ENCODE assay signal across 8 mouse cellular contexts in genomic region chr17:51832421-51832875, GRCm38 (mm10). TPM values are rescaled to one million over a fixed set of nuclear protein-coding genes. Genes with fewer than 3 reads are reported as not detected.
DNase-seq lines count a peak whose midpoint lies in the region; ATAC-seq and TF ChIP-seq lines count a peak whose summit lies in the region.

No protein-coding gene starts in this region.

- peak overlapping the region; percentile 79 for H3K9ac ChIP-seq in forebrain, embryonic 13.5 days
- peak overlapping the region; percentile 40 for H3K9ac ChIP-seq in intestine, postnatal 0 days (ENCODE audit: low read depth, low read length)

- peaks cover 75% of the 10 kb centered on the region for H3K27me3 ChIP-seq in erythroblast, embryonic 14.5 days (ENCODE audit: control insufficient read depth)
- peaks cover 38% of the 10 kb centered on the region for H3K27me3 ChIP-seq in forebrain, embryonic 13.5 days
- peaks cover 59% of the 10 kb centered on the region for H3K27me3 ChIP-seq in intestine, postnatal 0 days (replicated peaks; ENCODE audit: control insufficient read depth, insufficient read depth, low read length)

- DNase-seq in ES-CJ7 (ENCODE audit: low read depth, low spot score) = peak; percentile 40
- DNase-seq in lung, postnatal 10 days = peak; percentile 28
- peak; percentile 65 for DNase-seq in retina, postnatal 1 day
- no peak for DNase-seq in gastrocnemius, postnatal 10 days

- H3K27ac ChIP-seq in forebrain, embryonic 13.5 days = no peak overlapping the region
- no peak overlapping the region for H3K27ac ChIP-seq in intestine, postnatal 0 days (ENCODE audit: low read depth, low read length)

- peak overlapping the region; percentile 99 for H3K4me2 ChIP-seq in forebrain, embryonic 13.5 days
- H3K4me2 ChIP-seq in intestine, postnatal 0 days (replicated peaks; ENCODE audit: low read depth) = peak overlapping the region; percentile 99

- H3K4me3 ChIP-seq in erythroblast, embryonic 14.5 days (replicated peaks) = peak overlapping the region; percentile 35
- H3K4me3 ChIP-seq in forebrain, embryonic 13.5 days = peak overlapping the region; percentile 74
- peak overlapping the region; percentile 77 for H3K4me3 ChIP-seq in intestine, postnatal 0 days (ENCODE audit: low read depth, low read length)

- no peaks in the 10 kb centered on the region for H3K36me3 ChIP-seq in erythroblast, embryonic 14.5 days (ENCODE audit: control insufficient read depth)
- no peaks in the 10 kb centered on the region for H3K36me3 ChIP-seq in forebrain, embryonic 13.5 days (ENCODE audit: poor library complexity, severe bottlenecking)
- H3K36me3 ChIP-seq in intestine, postnatal 0 days (ENCODE audit: control insufficient read depth, insufficient read depth) = no peaks in the 10 kb centered on the region

- TF ChIP-seq CTCF in intestine, postnatal 0 days (IDR thresholded peaks at IDR 0.05; ENCODE audit: low read depth) = no peak

- H3K4me1 ChIP-seq in erythroblast, embryonic 14.5 days (ENCODE audit: control insufficient read depth) = no peaks in the 10 kb centered on the region; the same call in 1 of the 2 replicates
- peaks cover 22% of the 10 kb centered on the region for H3K4me1 ChIP-seq in forebrain, embryonic 13.5 days
- H3K4me1 ChIP-seq in intestine, postnatal 0 days (replicated peaks; ENCODE audit: control insufficient read depth, insufficient read depth, low read length) = no peaks in the 10 kb centered on the region

- ATAC-seq in erythroblast, adult 5-6 weeks (replicated peaks; ENCODE audit: low FRiP score, poor library complexity, severe bottlenecking) = no peak
- peak; percentile 82 for ATAC-seq in forebrain, embryonic 13.5 days
- ATAC-seq in intestine, postnatal 0 days = peak; percentile 59; the same call in 1 of the 2 replicates

- WGBS in forebrain, embryonic 13.5 days = 0% methylated on average over 29 of the region's 66 CpGs
- WGBS in intestine, postnatal 0 days = under 1% methylated on average over 29 of the region's 66 CpGs

- H3K9me3 ChIP-seq in erythroblast, embryonic 14.5 days (ENCODE audit: control insufficient read depth, low read length) = no peaks in the 10 kb centered on the region
- H3K9me3 ChIP-seq in forebrain, embryonic 13.5 days (replicated peaks) = no peaks in the 10 kb centered on the region
- no peaks in the 10 kb centered on the region for H3K9me3 ChIP-seq in intestine, postnatal 0 days (ENCODE audit: control insufficient read depth)

RNA-seq across cellular contexts. Expression of gene Satb1, which starts 0.6 kb away (rescaled TPM):
- 0.03 TPM in 1 of 2 replicates, not detected in the other for polyA plus RNA-seq in erythroblast, embryonic 14.5 days (2012)
- total RNA-seq in erythroblast, adult 5-6 weeks (2015; ENCODE audit: low replicate concordance) = 13.4 and 28.6 TPM in 2 replicates
- total RNA-seq in erythroblast, adult 5-6 weeks (2017; ENCODE audit: low replicate concordance) = 1.4 and 3.3 TPM in 2 replicates
- polyA plus RNA-seq in forebrain, embryonic 13.5 days (2015; fragmentation: Nextera tagmentation; extraction: Ambion mirVana) = 34.7 TPM in 2 replicates
- polyA plus RNA-seq in intestine, postnatal 0 days (2015; fragmentation: Nextera tagmentation; extraction: Ambion mirVana) = 2.0 and 2.4 TPM in 2 replicates
- total RNA-seq in gastrocnemius, postnatal 10 days (2021) = 10 to 100 TPM; 82.9 to 84.3 TPM

Comparison
In these comparisons a context has a peak if more than half of its experiments do, and no peak if none do; other contexts are left out.
1. RNA of gene Satb1, which starts 0.6 kb away (polyA plus RNA-seq): 34.7 TPM in forebrain, embryonic 13.5 days; 2.0 to 2.4 TPM in intestine, postnatal 0 days and 0.03 TPM in erythroblast, embryonic 14.5 days; every median in the first group is over 10 times any median in the second.
2. Peak in every context shown above with its lines, with median percentiles within 50 percentile points of each other: H3K4me3 ChIP-seq.